Mouse (Mus musculus): ENCODE measurements around the gene Rpp14. TPM values are rescaled to one million over a fixed set of nuclear protein-coding genes. Genes with fewer than 3 reads are reported as not detected.

The Rpp14 gene
- polyA plus RNA-seq, 1 experiment from 2014 or later, result 55.8 TPM

GRCm38 (mm10) chr14:8044330-8044729 lies 35.8 kb upstream of the Rpp14 start:
- no peak overlapping the region for H3K4me2 ChIP-seq (replicated peaks)
- ATAC-seq (ENCODE audit: low FRiP score, low read depth), result no peak
- 67% methylated on average over 8 of the region's 8 CpGs for whole genome bisulfite sequencing
- no peak overlapping the region for H3K4me3 ChIP-seq
- H3K36me3 ChIP-seq, result peaks cover 24% of the 10 kb centered on the region
- H3K27me3 ChIP-seq, result no peaks in the 10 kb centered on the region
- H3K9ac ChIP-seq, result no peak overlapping the region
- no peak overlapping the region for H3K27ac ChIP-seq
- no peaks in the 10 kb centered on the region for H3K4me1 ChIP-seq
- no peaks in the 10 kb centered on the region for H3K9me3 ChIP-seq

GRCm38 (mm10) chr14:8044786-8045185 lies 35.4 kb upstream of the Rpp14 start:
- H3K27me3 ChIP-seq, result no peaks in the 10 kb centered on the region
- no peak overlapping the region for H3K27ac ChIP-seq
- no peak overlapping the region for H3K4me2 ChIP-seq (replicated peaks)
- no peaks in the 10 kb centered on the region for H3K9me3 ChIP-seq
- WGBS, result 87% methylated on average over 6 of the region's 6 CpGs
- peaks cover 29% of the 10 kb centered on the region for H3K36me3 ChIP-seq
- no peak overlapping the region for H3K9ac ChIP-seq
- H3K4me3 ChIP-seq, result no peak overlapping the region
- no peak for ATAC-seq (ENCODE audit: low FRiP score, low read depth)
- H3K4me1 ChIP-seq, result no peaks in the 10 kb centered on the region

- Histone ChIP-seq H3K4me2 (replicated peaks) (no peak overlapping the region), H3K27me3 (no peaks in the 10 kb centered on the region), H3K9ac (no peak overlapping the region), H3K36me3 (peaks cover 34% of the 10 kb centered on the region), H3K9me3 (no peaks in the 10 kb centered on the region), H3K4me1 (no peaks in the 10 kb centered on the region), H3K4me3 (no peak overlapping the region), H3K27ac (no peak overlapping the region)
- 88% methylated on average over 11 of the region's 11 CpGs for WGBS
- no peak for ATAC-seq (ENCODE audit: low FRiP score, low read depth)
These were observed 34.9 kb upstream of the Rpp14 start for GRCm38 (mm10) chr14:8045187-8045846.

- H3K4me2 ChIP-seq (replicated peaks), result no peak overlapping the region
- H3K9ac ChIP-seq, result no peak overlapping the region
- H3K4me1 ChIP-seq, result no peaks in the 10 kb centered on the region
- H3K36me3 ChIP-seq, result peaks cover 38% of the 10 kb centered on the region
- H3K27me3 ChIP-seq, result no peaks in the 10 kb centered on the region
- no peak overlapping the region for H3K4me3 ChIP-seq
- no peaks in the 10 kb centered on the region for H3K9me3 ChIP-seq
- no peak for ATAC-seq (ENCODE audit: low FRiP score, low read depth)
- H3K27ac ChIP-seq, result no peak overlapping the region
- WGBS, result 95% methylated on average over 6 of the region's 6 CpGs
These were observed 33.3 kb upstream of the Rpp14 start for GRCm38 (mm10) chr14:8046839-8047238.

- Histone ChIP-seq H3K27ac (no peak overlapping the region), H3K4me3 (no peak overlapping the region), H3K27me3 (no peaks in the 10 kb centered on the region), H3K9me3 (no peaks in the 10 kb centered on the region), H3K9ac (no peak overlapping the region), H3K36me3 (peaks cover 49% of the 10 kb centered on the region), H3K4me2 (replicated peaks) (no peak overlapping the region), H3K4me1 (peaks cover 4% of the 10 kb centered on the region; the same call in 1 of the 2 replicates)
- ATAC-seq (ENCODE audit: low FRiP score, low read depth), result no peak
- WGBS, result 79% methylated on average over 10 of the region's 10 CpGs
These were observed 30.8 kb upstream of the Rpp14 start for GRCm38 (mm10) chr14:8049334-8049733.

GRCm38 (mm10) chr14:8051869-8052268 lies 28.3 kb upstream of the Rpp14 start:
- H3K27ac ChIP-seq, result no peak overlapping the region
- no peak overlapping the region for H3K9ac ChIP-seq
- no peaks in the 10 kb centered on the region for H3K27me3 ChIP-seq
- WGBS, result 86% methylated on average over 2 of the region's 2 CpGs
- ATAC-seq (ENCODE audit: low FRiP score, low read depth), result no peak
- no peaks in the 10 kb centered on the region for H3K9me3 ChIP-seq
- H3K4me3 ChIP-seq, result no peak overlapping the region
- peaks cover 12% of the 10 kb centered on the region; the same call in 1 of the 2 replicates for H3K4me1 ChIP-seq
- no peak overlapping the region for H3K4me2 ChIP-seq (replicated peaks)
- H3K36me3 ChIP-seq, result peaks cover 43% of the 10 kb centered on the region

- Histone ChIP-seq H3K36me3 (peaks cover 39% of the 10 kb centered on the region), H3K9me3 (no peaks in the 10 kb centered on the region), H3K27ac (no peak overlapping the region), H3K27me3 (no peaks in the 10 kb centered on the region), H3K9ac (no peak overlapping the region), H3K4me2 (replicated peaks) (no peak overlapping the region), H3K4me3 (no peak overlapping the region), H3K4me1 (peaks cover 14% of the 10 kb centered on the region; the same call in 1 of the 2 replicates)
- WGBS, result 99% methylated on average over 7 of the region's 7 CpGs
- no peak for ATAC-seq (ENCODE audit: low FRiP score, low read depth)
These were observed 27.5 kb upstream of the Rpp14 start for GRCm38 (mm10) chr14:8052661-8053060.

GRCm38 (mm10) chr14:8054310-8055102 lies 25.7 kb upstream of the Rpp14 start:
- Histone ChIP-seq H3K36me3 (peaks cover 25% of the 10 kb centered on the region), H3K27ac (no peak overlapping the region), H3K27me3 (no peaks in the 10 kb centered on the region), H3K4me1 (peaks cover 14% of the 10 kb centered on the region; the same call in 1 of the 2 replicates), H3K9ac (no peak overlapping the region), H3K9me3 (no peaks in the 10 kb centered on the region), H3K4me2 (replicated peaks) (no peak overlapping the region), H3K4me3 (no peak overlapping the region)
- no peak for ATAC-seq (ENCODE audit: low FRiP score, low read depth)
- WGBS, result 31% methylated on average over 17 of the region's 17 CpGs

GRCm38 (mm10) chr14:8056076-8056475 lies 24.1 kb upstream of the Rpp14 start:
- no peak overlapping the region for H3K27ac ChIP-seq
- no peaks in the 10 kb centered on the region for H3K27me3 ChIP-seq
- H3K9ac ChIP-seq, result no peak overlapping the region
- H3K4me1 ChIP-seq, result peaks cover 14% of the 10 kb centered on the region; the same call in 1 of the 2 replicates
- H3K36me3 ChIP-seq, result peaks cover 11% of the 10 kb centered on the region; the same call in 1 of the 2 replicates
- no peak for ATAC-seq (ENCODE audit: low FRiP score, low read depth)
- 84% methylated on average over 5 of the region's 5 CpGs for WGBS
- H3K4me2 ChIP-seq (replicated peaks), result no peak overlapping the region
- H3K9me3 ChIP-seq, result no peaks in the 10 kb centered on the region
- H3K4me3 ChIP-seq, result no peak overlapping the region

- ATAC-seq (ENCODE audit: low FRiP score, low read depth), result no peak
- Histone ChIP-seq H3K4me2 (replicated peaks) (no peak overlapping the region), H3K27ac (no peak overlapping the region), H3K36me3 (no peaks in the 10 kb centered on the region), H3K9ac (no peak overlapping the region), H3K4me1 (peaks cover 23% of the 10 kb centered on the region), H3K4me3 (no peak overlapping the region), H3K27me3 (no peaks in the 10 kb centered on the region), H3K9me3 (no peaks in the 10 kb centered on the region)
- 93% methylated on average over 7 of the region's 7 CpGs for WGBS
These were observed 20.2 kb upstream of the Rpp14 start for GRCm38 (mm10) chr14:8059938-8060337.

- peak; percentile 54; the same call in 1 of the 2 replicates for ATAC-seq (ENCODE audit: low FRiP score, low read depth)
- WGBS, result 23% methylated on average over 3 of the region's 3 CpGs
These were observed 18.1 kb upstream of the Rpp14 start for GRCm38 (mm10) chr14:8062076-8062475.

GRCm38 (mm10) chr14:8062537-8063301 lies 17.4 kb upstream of the Rpp14 start:
- Histone ChIP-seq H3K36me3 (no peaks in the 10 kb centered on the region), H3K4me3 (no peak overlapping the region), H3K4me1 (peaks cover 14% of the 10 kb centered on the region), H3K4me2 (replicated peaks) (no peak overlapping the region), H3K9ac (no peak overlapping the region), H3K27ac (peak overlapping the region; percentile 65; the same call in 1 of the 2 replicates), H3K27me3 (no peaks in the 10 kb centered on the region), H3K9me3 (no peaks in the 10 kb centered on the region)
- no peak; the same call in 1 of the 2 replicates for ATAC-seq (ENCODE audit: low FRiP score, low read depth)
- 48% methylated on average over 3 of the region's 3 CpGs for WGBS

More at GRCm38 (mm10) chr14:8062076-8062475, 18.1 kb upstream of the Rpp14 start:
- Histone ChIP-seq H3K9me3 (no peaks in the 10 kb centered on the region), H3K9ac (no peak overlapping the region; the same call in 1 of the 2 replicates), H3K4me2 (replicated peaks) (no peak overlapping the region), H3K27me3 (no peaks in the 10 kb centered on the region), H3K4me1 (peaks cover 14% of the 10 kb centered on the region), H3K27ac (peak overlapping the region; percentile 65; the same call in 1 of the 2 replicates), H3K36me3 (no peaks in the 10 kb centered on the region), H3K4me3 (no peak overlapping the region)
